10 mouse cellular contexts compared by ENCODE assay signal in the genomic region with DNA sequence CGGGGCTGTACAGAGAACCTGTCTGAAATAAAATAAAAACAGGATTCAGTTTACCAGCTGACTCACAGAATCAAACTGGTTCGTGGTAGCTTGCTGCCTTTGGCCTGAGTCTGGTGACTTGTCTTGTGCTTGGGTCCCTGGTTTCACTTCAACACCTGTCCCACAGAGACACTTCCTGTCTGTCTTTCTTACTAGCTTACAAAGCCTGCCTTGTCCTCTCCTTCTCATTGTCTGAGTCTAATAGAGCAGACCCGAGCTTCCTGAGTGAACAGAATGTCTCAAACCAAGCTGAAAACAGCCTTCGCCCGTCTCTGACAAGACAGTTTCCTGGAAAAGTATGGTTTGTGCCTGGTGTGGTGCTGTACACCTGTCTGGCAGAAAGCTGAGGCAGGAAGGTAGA. TPM values are rescaled to one million over a fixed set of nuclear protein-coding genes. Genes with fewer than 3 reads are reported as not detected.
A peak's percentile ranks its signal among the peaks of the same experiment; 100 is the strongest.
DNase-seq lines count a peak whose midpoint lies in the region; ATAC-seq lines count a peak whose summit lies in the region.
"Had no signal": no experiment of that assay in that cellular context is flagged by ENCODE, and none has a peak within 500 bp of the region (broad histone marks: within the 10 kb centered on the region; RNA-seq: fewer than 3 reads in every experiment).

No protein-coding gene starts in this region.

- DNase-seq in CD8-positive naive resting alpha-beta T cell, adult 2 months (ENCODE audit: low read depth in 2 of 2, low spot score in 2 of 2) = peak; percentile 38 to 43
- DNase-seq in T-cell, adult 2 months (ENCODE audit: low spot score) = peak; percentile 72
- peak; percentile 40 to 46 for DNase-seq in thymus, postnatal 36 days
- no peak for DNase-seq in embryo, embryonic 10.5 days (ENCODE audit: low spot score)
- DNase-seq in cerebellum, adult 18-20 months = no peak
- DNase-seq in ovary, postnatal 14 days (ENCODE audit: low spot score) = no peak
- DNase-seq: cerebellum, adult 9-11 months had no signal

- ATAC-seq in neutrophil, adult 5-6 weeks (ENCODE audit: extremely low read depth, insufficient number of reproducible peaks, low FRiP score, poor library complexity, severe bottlenecking) = peak; percentile 38; the same call in 1 of the 2 replicates
- ATAC-seq: hindbrain, embryonic 16.5 days; lung, postnatal 0 days had no signal

RNA-seq across cellular contexts. Expression of gene Elmsan1, which starts 27.0 kb away (rescaled TPM):
- total RNA-seq in neutrophil, adult 5-6 weeks (2017) = 79.1 and 84.4 TPM in 2 replicates

RNA-seq across cellular contexts. Expression of gene Ptgr2, which starts 39.3 kb away (rescaled TPM):
- total RNA-seq in neutrophil, adult 5-6 weeks (2017) = 34.4 and 40.1 TPM in 2 replicates

Comparison
In these comparisons a context has a peak if more than half of its experiments do, and no peak if none do; other contexts are left out.
1. DNase-seq: peak in CD8-positive naive resting alpha-beta T cell, adult 2 months (2 of 2), T-cell, adult 2 months (single experiment) and thymus, postnatal 36 days (2 of 2); none in embryo, embryonic 10.5 days (single experiment), cerebellum, adult 18-20 months (0 of 2) and ovary, postnatal 14 days (single experiment).